Mouse (Mus musculus) heart, embryonic 16.5 days (tissue): ENCODE data around the gene Robo2. TPM values are rescaled to one million over a fixed set of nuclear protein-coding genes. Genes with fewer than 3 reads are reported as not detected.

Experiments
- ATAC-seq: fragments of 200-750 bp; cut with Nextera tagmentation; replicated peaks from 2 replicates; pipeline ENCODE4 v1.8.0; 2017; ENCODE audit warnings: moderate number of reproducible peaks; ENCODE audit not compliant: insufficient read depth, low FRiP score; ENCODE audit errors: extremely low read depth
- H3K27ac ChIP-seq: fragments of 300-500 bp; sonication (generic); 2 replicates; pipeline ENCODE4 v1.5.1; 2014; ENCODE audit warnings: mild to moderate bottlenecking, low read length, control low read depth, moderate library complexity
- H3K27me3 ChIP-seq: fragments of 300-500 bp; sonication (generic); 2 replicates; pipeline ENCODE4 v1.6.1; 2014; ENCODE audit warnings: low read length, mixed read lengths; ENCODE audit not compliant: control insufficient read depth, insufficient read depth
- H3K36me3 ChIP-seq: fragments of 300-500 bp; sonication (generic); 2 replicates; pipeline ENCODE4 v1.6.1; 2014; ENCODE audit not compliant: control insufficient read depth, insufficient read depth
- H3K4me1 ChIP-seq: fragments of 300-500 bp; sonication (generic); 2 replicates; pipeline ENCODE4 v1.6.1; 2014; ENCODE audit warnings: low read length, mixed read lengths; ENCODE audit not compliant: control insufficient read depth, insufficient read depth
- H3K4me2 ChIP-seq: fragments of 300-500 bp; sonication (generic); 2 replicates; pipeline ENCODE4 v1.6.1; 2014; ENCODE audit warnings: low read depth, mild to moderate bottlenecking, control low read depth, low read length
- H3K4me3 ChIP-seq: fragments of 300-500 bp; sonication (generic); 2 replicates; pipeline ENCODE4 v1.5.1; 2014; ENCODE audit warnings: mild to moderate bottlenecking, control low read depth, low read length
- H3K9ac ChIP-seq: fragments of 300-500 bp; sonication (generic); 2 replicates; pipeline ENCODE4 v1.6.1; 2014; ENCODE audit warnings: low read length, control low read depth
- H3K9me3 ChIP-seq: fragments of 300-500 bp; sonication (generic); replicated peaks from 2 replicates; pipeline ENCODE4 v1.6.1; 2016; ENCODE audit warnings: low read length; ENCODE audit not compliant: control insufficient read depth
- WGBS: fragments of 180-500 bp; shearing (Covaris S2); extraction: QIAGEN DNeasy Blood & Tissue Kit; methylation state at CpG from one replicate; pipeline ENCODE4 v1.1.7; 2014; 5-methylcytosine and 5-hydroxymethylcytosine counted together
- polyA plus RNA-seq: library from polyadenylated mRNA; unstranded; fragments of >200 nt; fragmentation: Nextera tagmentation; extraction: Ambion mirVana; gene quantifications from 2 replicates; pipeline ENCODE4 v1.2.1, GENCODE M21; 2015

Gene Robo2
- polyA plus RNA-seq, 1 experiment from 2014 or later, result 4.4 TPM

DNA sequence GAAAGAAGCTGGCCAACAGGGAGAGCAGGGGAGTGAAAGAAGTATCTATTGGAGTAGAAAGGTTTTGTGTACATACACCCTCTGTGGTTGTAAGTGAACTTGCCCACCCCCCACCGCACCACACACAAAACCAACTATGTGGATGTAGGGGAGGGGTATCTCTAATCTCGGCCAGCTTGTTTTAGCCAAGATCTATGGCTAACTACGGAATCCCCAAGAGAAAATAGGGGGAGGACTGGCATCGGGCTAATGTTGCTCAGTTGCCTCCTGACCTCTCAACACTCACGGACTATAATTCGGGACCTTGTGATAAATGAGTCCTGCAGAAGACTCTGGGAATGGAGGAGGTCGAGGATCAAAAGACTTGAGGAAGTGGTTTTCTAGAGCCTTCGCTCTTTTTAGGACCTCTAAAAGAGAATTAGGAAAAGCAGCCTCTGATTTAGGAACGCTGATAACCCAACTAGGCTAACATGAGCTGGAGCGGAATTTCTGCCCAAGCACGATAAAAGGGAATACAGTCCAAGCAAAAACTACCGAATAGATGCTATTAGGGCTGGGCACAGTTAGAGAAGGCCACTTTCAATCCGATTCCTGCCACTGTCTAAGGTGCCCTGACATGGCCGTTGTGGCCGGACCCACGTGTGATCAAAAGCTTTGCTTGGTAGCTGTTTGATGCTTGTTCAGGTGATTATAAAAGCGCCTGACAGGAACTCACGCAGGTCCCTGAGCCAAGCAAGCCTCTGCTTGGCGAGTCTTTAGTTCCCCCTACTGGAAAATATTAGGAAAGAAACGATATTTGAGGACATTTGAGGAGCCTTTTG, 1.1 kb upstream of the Robo2 start:
- WGBS, result under 1% methylated on average over 20 of the region's 20 CpGs
- H3K36me3 ChIP-seq, result no peaks in the 10 kb centered on the region
- H3K27ac ChIP-seq, result no peak overlapping the region
- peaks cover 6% of the 10 kb centered on the region for H3K27me3 ChIP-seq
- peak; percentile 35; the same call in 1 of the 2 replicates for ATAC-seq
- no peaks in the 10 kb centered on the region for H3K9me3 ChIP-seq
- peaks cover 10% of the 10 kb centered on the region for H3K4me1 ChIP-seq
- no peak overlapping the region; the same call in 1 of the 2 replicates for H3K9ac ChIP-seq
- H3K4me3 ChIP-seq, result peak overlapping the region; percentile 49
- H3K4me2 ChIP-seq, result peak overlapping the region; percentile 92

- peak overlapping the region; percentile 49 for H3K4me3 ChIP-seq
- no peak overlapping the region for H3K27ac ChIP-seq
- no peaks in the 10 kb centered on the region for H3K36me3 ChIP-seq
- peaks cover 10% of the 10 kb centered on the region for H3K4me1 ChIP-seq
- H3K9me3 ChIP-seq, result no peaks in the 10 kb centered on the region
- no peak for ATAC-seq
- peak overlapping the region; percentile 1 for H3K9ac ChIP-seq
- H3K4me2 ChIP-seq, result peak overlapping the region; percentile 92
- WGBS, result 2% methylated on average over 16 of the region's 16 CpGs
- H3K27me3 ChIP-seq, result peaks cover 6% of the 10 kb centered on the region
Measured at GRCm38 (mm10) chr16:74411021-74411420, 604 bp downstream of the Robo2 start.

DNA sequence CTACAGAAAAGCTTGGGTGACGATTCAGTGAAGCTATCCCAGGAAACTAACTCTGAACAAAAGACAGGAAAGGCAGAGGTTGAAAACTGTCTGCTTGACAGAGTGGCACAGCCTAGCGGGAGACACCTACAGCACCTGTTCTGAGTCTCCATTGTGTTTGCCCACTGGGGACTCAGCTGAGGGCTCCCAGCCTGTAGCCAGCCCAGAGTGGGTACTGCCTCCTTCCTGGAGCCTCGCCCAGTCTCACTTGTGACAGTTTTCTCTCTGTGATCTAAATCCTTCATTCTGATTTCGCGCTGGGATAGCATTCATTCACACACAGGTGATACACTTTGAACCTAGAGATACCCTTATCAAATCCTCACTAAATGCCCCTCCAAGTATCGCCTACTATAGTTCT, 1.5 kb downstream of the Robo2 start:
- no peak for ATAC-seq
- Histone ChIP-seq H3K4me1 (peaks cover 10% of the 10 kb centered on the region), H3K36me3 (no peaks in the 10 kb centered on the region), H3K27ac (no peak overlapping the region), H3K9me3 (no peaks in the 10 kb centered on the region), H3K4me3 (peak overlapping the region; percentile 49), H3K4me2 (peak overlapping the region; percentile 92; the same call in 1 of the 2 replicates), H3K27me3 (peaks cover 6% of the 10 kb centered on the region), H3K9ac (no peak overlapping the region)
- WGBS, result 28% methylated on average over 6 of the region's 6 CpGs

DNA sequence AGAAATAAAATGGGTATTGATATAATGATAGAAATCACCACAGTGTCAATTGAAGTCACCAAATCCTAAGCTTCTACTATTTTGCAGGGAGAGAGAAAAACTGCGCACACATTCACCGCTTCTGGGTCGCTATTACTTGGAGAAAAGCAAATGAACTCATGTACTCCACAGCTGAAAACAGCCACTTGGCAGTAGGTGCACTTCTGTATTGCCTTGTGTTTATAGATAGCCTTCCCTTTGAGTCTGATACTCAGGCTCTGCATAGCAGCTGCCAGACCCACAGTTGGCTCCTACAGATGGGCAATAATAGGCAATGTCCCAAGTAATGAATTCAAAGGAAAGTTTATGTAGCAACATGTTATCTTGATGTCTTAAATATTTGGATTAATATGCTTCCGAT, 2.1 kb downstream of the Robo2 start:
- no peaks in the 10 kb centered on the region for H3K9me3 ChIP-seq
- H3K4me3 ChIP-seq, result peak overlapping the region; percentile 23; the same call in 1 of the 2 replicates
- peaks cover 6% of the 10 kb centered on the region for H3K27me3 ChIP-seq
- H3K27ac ChIP-seq, result no peak overlapping the region
- no peak for ATAC-seq
- WGBS, result 70% methylated on average over 4 of the region's 4 CpGs
- H3K4me2 ChIP-seq, result peak overlapping the region; percentile 41; the same call in 1 of the 2 replicates
- peaks cover 10% of the 10 kb centered on the region for H3K4me1 ChIP-seq
- no peak overlapping the region for H3K9ac ChIP-seq
- no peaks in the 10 kb centered on the region for H3K36me3 ChIP-seq

- no peaks in the 10 kb centered on the region for H3K36me3 ChIP-seq
- H3K9me3 ChIP-seq, result no peaks in the 10 kb centered on the region
- H3K27ac ChIP-seq, result no peak overlapping the region
- WGBS, result 56% methylated on average over 1 of the region's 1 CpGs
- H3K4me3 ChIP-seq, result no peak overlapping the region
- no peak overlapping the region for H3K4me2 ChIP-seq
- H3K4me1 ChIP-seq, result peaks cover 10% of the 10 kb centered on the region
- peaks cover 6% of the 10 kb centered on the region for H3K27me3 ChIP-seq
- ATAC-seq, result no peak
- no peak overlapping the region for H3K9ac ChIP-seq
Measured at GRCm38 (mm10) chr16:74408566-74408965, 3.1 kb downstream of the Robo2 start.

DNA sequence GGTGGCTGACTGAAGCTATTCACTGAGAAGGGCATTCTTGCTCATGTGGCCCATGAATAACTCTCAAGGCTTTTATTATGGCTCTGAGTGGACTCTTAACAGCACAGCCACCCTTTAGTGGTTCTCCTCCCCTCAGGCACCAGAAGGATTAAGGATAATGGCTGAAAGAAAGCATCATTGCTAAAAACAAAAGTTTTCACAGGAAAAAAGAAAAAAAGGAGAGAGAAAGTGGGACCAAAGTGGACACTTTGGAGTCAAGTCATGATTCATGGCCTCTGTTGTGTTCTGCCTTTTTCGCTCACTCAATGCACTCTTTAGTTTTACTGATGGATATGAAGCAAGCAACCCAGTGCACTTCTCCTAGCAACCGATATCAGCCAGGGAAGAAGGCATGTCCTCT, 14.3 kb downstream of the Robo2 start:
- no peak overlapping the region for H3K9ac ChIP-seq
- H3K4me1 ChIP-seq, result no peaks in the 10 kb centered on the region
- 93% methylated on average over 2 of the region's 2 CpGs for WGBS
- no peak overlapping the region for H3K27ac ChIP-seq
- H3K9me3 ChIP-seq, result no peaks in the 10 kb centered on the region
- no peaks in the 10 kb centered on the region for H3K36me3 ChIP-seq
- ATAC-seq, result no peak
- H3K27me3 ChIP-seq, result no peaks in the 10 kb centered on the region
- H3K4me2 ChIP-seq, result no peak overlapping the region
- no peak overlapping the region for H3K4me3 ChIP-seq

GRCm38 (mm10) chr16:74395678-74396077, 15.9 kb downstream of the Robo2 start:
- no peaks in the 10 kb centered on the region for H3K4me1 ChIP-seq
- H3K9ac ChIP-seq, result no peak overlapping the region
- no peaks in the 10 kb centered on the region for H3K27me3 ChIP-seq
- WGBS, result 79% methylated on average over 2 of the region's 2 CpGs
- no peak for ATAC-seq
- H3K4me2 ChIP-seq, result no peak overlapping the region
- no peak overlapping the region for H3K27ac ChIP-seq
- H3K9me3 ChIP-seq, result no peaks in the 10 kb centered on the region
- no peaks in the 10 kb centered on the region for H3K36me3 ChIP-seq
- no peak overlapping the region for H3K4me3 ChIP-seq

DNA sequence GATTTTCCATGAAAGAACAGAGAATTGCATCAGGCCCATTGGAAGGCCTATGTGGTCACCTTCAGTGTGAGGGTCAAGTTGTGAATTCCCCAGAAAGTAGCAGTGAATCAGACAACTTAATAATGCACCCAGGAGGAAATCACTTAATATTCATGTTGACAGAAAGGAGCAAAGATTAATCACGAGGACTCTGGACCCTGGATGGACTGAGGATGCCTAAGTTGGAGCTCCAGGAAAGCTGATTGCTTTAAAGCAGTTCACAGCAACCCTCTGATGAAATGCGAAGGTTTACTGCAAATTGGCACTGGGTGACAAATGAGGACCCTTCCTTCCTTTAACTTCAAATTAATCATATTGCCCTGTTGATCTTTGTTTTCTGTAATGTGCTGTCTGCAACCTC, 32.2 kb downstream of the Robo2 start:
- H3K27me3 ChIP-seq, result no peaks in the 10 kb centered on the region
- no peak overlapping the region for H3K4me3 ChIP-seq
- peaks cover 2% of the 10 kb centered on the region for H3K4me1 ChIP-seq
- H3K4me2 ChIP-seq, result no peak overlapping the region
- WGBS, result 58% methylated on average over 2 of the region's 2 CpGs
- no peak overlapping the region for H3K9ac ChIP-seq
- H3K9me3 ChIP-seq, result no peaks in the 10 kb centered on the region
- no peaks in the 10 kb centered on the region for H3K36me3 ChIP-seq
- no peak for ATAC-seq
- H3K27ac ChIP-seq, result no peak overlapping the region

GRCm38 (mm10) chr16:74375342-74375940, 36.2 kb downstream of the Robo2 start:
- 79% methylated on average over 12 of the region's 12 CpGs for WGBS
- Histone ChIP-seq H3K9ac (no peak overlapping the region), H3K4me2 (no peak overlapping the region), H3K4me3 (no peak overlapping the region), H3K4me1 (peaks cover 6% of the 10 kb centered on the region), H3K36me3 (no peaks in the 10 kb centered on the region), H3K27ac (no peak overlapping the region), H3K9me3 (no peaks in the 10 kb centered on the region), H3K27me3 (no peaks in the 10 kb centered on the region)
- no peak for ATAC-seq
